Mouse (Mus musculus) cerebral cortex, adult 2 months (tissue): ENCODE data around the gene Unc5b.

Experiments
- WGBS: fragments of 180-500 bp; shearing (Covaris S2); methylation state at CpG from one replicate; pipeline ENCODE4 v1.1.7; 2018; 5-methylcytosine and 5-hydroxymethylcytosine counted together

Unc5b gene

DNA sequence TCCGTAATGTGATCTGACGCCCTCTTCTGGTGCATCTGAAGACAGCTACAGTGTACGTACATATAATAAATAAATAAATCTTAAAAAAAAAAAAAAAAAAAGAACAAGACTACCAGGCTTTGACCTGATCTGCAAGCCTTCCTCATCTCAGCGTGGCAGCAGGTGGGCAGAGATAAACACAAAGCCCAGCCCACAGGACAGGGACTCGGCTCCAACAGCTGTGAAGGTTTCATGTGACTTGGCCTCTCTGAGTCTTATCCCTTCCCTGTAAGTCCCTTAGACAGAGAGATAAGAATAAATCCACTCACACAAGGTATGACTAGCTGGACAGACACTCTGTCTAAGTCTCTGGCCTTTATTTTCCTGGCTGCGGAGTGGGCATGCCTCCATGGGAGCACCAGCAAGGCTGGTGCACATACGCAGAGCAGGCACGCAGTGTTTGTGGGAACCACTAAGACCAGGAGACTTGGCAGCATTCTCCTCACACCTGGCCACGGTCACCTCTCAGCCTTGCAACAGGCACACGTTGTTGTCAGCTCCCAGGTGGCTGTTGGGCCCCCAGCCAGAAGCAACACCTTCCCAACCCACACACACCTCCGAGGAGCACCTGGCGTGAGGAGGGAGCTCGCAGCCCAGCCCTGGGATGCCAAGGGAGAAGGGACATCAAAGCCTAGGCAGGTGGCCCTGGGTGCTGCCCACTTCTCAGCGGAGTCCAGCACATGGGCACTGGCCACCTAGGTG is 33.5 kb downstream of the Unc5b start:
- WGBS = 86% methylated on average over 14 of the region's 14 CpGs

DNA sequence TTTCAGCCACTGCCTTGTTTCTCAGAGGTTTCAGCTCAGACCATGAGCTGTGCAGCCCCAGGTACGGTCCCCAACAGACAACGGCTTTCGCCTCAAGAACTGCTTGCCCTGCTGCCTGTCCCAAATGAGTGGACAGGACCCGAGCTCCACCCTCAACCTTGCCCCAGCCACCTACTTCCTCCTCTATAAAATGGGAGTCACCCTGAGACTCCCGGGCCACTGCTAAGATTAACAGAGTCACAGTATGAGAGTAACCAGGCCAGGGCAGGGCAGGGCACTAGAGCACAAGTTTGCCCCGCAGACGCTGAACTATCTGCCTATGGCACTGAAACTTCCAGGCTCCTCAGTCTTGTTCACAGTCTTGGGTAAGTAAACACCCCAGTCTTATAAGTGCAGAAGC is 34.9 kb downstream of the Unc5b start:
- WGBS = 86% methylated on average over 7 of the region's 7 CpGs

DNA sequence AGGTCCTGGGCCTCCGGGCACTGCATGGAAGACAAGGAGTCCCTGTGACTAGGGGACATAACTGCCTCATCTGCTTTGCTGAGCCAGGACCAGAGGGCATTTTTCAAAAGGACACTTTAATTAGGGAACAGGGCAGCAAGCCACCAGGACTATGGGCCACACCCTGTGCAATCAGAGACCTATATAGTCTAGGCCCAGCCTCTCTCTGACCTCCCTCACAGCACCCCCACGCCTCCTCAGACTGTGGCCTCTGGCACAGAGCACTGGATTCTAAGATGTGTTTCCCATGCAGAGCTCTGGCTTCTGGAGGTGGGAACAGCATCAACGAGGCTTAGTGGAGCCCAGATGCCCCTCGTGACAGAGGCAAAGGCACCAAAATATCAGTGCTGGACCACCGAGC is 35.4 kb downstream of the Unc5b start:
- 76% methylated on average over 5 of the region's 5 CpGs for WGBS

DNA sequence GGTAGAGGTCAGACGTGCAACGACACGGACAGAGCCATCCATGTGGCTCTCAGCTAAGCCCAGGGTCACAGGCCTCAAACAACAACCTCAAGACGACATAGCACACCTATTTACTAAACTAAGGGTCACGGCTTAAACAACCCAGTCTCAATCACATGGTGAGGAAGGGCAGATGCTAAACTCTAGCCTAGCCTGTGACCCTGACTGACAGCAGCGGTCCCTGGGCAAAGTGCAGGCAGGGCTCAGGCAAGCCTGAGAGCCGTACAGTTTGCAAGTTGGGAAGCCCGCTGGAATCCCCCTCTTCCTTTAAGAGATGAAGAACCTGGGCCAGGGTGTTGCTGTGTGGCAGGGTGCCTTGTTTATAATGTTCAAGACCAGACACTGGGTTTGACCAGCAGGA is 36.6 kb downstream of the Unc5b start:
- WGBS = 81% methylated on average over 8 of the region's 8 CpGs

DNA sequence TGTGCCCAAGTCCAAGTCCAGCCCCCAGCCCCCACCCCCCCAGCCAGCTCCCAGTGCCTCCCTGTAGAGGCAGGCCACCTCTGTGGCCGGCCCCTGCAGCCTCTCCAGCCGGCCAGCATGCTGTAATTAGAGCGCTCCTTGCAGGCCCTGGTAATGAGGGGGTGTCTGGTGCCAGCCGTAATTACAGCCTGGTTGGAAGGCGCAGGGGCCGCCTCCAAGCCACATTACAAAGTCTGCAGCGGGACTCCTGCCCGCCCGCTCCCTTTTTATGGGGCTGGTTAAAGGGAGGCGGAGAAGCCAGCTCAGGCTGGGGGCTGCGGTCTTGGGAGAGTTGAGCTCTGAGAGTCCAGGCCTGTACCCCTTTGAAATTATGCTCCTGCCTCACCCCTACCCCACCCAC is 37.0 kb downstream of the Unc5b start:
- WGBS = 73% methylated on average over 11 of the region's 11 CpGs

DNA sequence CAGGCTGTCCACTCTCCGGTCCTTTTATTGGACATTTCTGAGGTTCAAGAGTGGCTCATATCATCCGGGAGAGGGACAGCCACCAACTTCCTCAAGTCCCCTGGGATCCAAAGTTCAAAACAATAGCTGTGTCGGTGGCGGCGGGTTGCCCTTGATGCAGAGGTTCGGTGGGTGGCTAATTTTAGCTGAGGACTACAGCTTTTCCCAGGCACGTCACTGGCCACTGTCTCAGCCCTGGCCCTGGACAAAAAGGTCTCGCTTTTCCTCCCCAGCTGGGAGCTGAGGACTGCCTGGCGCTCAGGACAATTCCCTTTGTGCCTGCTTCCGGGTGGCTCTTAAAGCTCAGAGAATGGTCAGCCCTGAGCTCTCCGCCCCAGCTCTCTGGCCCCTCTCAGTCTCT is 38.5 kb downstream of the Unc5b start:
- 46% methylated on average over 11 of the region's 11 CpGs for WGBS

DNA sequence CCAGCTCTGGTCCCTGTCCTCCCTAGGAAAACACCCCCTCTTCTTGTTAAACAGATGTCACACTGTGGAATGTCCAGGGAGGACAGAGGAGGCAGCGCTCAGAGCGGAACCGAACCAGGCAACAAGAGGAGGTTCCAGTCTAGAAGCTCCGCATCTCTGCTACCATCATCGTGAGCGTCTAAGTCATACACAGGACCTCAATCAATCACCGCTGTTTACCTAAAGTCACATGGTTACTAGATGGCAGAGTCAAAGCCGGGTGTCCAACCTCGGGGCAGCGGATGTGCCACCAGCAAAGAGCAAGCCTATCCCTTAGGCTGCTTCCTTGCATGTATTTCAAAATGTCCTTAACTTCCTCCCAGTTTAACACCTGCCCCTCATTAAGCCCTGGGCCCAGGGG is 39.0 kb downstream of the Unc5b start:
- WGBS = 67% methylated on average over 10 of the region's 10 CpGs

DNA sequence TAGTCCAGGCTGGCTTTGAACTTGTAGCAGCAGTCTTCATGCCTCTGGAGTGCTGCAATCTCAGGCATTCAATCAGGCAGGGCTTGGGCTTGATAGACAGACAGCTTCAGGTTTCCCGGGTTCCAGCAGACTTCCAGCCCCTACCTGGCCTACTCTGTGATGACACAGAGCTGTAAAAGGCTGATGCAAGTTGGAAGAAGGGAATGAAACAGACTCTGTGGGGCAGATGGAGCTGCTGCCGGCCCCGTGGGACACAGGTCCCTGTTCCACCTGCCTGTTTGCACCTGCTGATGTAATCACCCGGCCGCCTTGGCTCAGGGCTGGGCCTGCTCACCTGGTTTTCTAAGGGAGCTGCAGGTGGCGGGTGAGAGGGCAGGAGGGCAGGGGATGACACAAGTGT is 40.5 kb downstream of the Unc5b start:
- 90% methylated on average over 6 of the region's 6 CpGs for WGBS

DNA sequence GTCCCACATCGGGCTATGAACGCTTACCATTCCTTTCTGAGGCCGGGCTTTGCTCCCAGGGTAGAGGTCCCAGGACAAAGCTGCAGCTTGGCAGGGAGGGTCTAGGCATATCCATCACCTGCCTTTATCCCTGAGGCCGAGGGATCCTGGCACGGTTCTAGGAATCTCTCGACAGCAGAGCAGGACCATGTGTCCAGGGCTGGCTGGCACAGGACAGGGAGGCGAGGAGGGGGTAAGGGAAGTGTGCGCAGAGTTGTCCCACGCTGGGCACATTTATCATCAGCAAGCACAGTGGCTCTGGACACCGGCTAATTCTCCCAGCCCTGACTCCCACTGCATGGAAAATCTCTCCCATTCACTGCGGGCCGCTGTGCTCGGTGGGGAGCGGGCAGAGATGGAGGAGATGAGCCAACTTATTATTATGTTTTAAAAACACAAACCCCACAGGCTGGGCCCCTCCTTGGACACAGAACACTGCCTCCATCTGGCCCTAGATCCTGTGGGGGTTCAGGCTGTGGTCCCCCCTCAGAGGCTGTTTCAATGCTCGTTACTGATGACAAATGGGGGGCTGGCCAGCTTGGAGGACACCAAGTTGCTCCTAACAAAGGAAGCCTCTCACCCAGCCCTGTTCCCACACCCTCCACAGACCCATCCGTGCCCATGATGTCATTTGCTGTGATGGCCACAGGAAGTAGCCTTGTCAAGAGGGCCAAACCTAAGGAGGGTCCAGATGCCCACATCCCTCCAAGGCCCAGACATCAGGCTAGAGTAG is 43.9 kb downstream of the Unc5b start:
- 68% methylated on average over 16 of the region's 16 CpGs for WGBS

DNA sequence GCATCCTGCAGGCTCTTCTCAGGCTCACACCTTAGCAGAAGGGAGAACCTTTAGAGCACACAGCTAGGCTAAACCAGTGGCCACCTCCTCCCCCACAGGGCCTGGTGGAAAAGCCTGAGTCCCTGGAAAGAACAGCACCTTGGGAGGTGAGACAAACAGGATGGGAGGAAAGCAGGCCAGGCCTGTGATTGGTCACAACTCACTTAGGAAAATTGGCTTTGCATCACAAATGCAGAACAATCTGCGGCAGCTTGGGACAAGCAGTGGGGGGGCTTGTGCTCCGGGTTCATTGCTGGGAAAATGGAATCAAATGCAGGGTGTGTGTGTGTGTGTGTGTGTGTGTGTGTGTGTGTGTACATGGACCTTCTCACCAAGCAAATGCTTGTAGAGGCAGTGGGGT is 47.8 kb downstream of the Unc5b start:
- 72% methylated on average over 2 of the region's 2 CpGs for WGBS

DNA sequence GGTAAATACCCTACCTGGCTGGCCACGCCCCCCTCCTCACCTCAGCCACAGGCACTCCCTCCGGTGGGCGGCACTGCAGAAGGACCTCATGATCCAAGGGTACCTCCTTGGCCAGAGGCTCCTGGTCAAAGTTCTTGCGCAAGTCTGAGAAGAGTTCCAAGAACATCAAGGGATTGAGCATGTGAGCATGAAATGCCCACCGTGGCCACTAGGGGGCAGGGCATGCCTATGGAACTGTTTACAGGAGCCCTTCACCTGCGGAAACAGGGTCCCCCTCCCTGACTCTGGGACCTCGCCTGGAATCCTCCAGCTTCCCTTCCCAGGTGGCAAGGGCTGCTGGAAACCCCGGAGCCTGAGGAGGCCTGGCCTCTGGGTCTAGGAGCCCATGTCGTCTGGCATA is 51.8 kb downstream of the Unc5b start:
- WGBS = 15% methylated on average over 9 of the region's 9 CpGs

DNA sequence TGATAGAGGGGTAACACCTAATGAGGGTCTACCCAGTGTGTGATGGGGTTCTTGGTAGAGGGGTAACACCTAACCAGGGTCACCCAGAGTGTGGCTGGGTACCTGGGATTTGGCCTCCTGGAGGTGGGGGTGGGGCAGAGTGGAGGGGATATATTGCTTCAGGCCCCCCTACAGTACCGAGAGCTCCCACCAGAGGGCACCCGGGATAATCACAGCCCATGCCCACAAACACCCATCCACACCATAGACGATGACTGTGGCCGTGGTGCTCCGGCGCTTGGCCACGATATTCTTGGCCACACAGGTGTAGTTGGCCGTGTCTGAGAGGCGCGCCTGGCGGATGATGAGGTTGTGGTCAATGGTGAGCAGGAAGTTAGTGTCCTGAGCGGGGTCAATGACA is 52.8 kb downstream of the Unc5b start:
- WGBS = 55% methylated on average over 12 of the region's 12 CpGs

DNA sequence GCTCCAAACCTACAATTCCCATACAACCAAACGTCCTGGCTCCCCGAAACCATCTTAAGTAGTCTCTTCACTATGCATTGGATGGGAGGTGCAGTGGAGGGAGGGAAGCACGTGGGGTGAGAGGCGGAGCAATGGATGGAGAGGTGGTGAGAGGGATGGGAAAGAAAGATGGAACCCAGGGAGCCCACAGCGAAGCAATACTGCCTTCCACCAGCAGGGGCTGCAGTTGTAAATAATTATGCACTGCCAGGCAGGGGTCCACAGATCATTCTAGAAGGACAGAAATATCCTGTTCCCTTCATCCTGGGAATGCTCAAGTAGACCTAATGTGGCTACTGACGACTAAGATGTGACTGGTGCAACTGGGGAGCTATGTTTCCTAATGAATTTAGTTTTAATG is 55.9 kb downstream of the Unc5b start:
- WGBS = 84% methylated on average over 6 of the region's 6 CpGs

DNA sequence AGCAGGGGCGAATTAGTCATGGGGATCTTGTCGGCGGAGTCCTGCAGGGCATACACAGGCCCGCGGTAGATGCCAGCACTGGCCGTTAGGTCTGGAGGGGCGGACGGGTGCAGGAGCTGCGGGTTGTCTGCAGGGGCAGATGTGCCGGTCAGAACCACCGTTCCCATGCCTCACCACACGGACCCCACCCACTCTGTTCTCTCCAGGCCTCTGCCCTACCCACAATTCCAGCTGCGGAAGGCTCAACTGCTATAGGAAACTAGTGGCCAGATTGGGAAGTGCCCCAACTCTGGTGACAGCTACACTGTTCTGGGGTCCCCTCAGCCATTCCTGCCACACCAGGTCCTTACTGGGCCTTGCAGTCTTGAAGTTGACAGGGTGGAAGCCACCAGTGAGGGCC is 56.8 kb downstream of the Unc5b start:
- 95% methylated on average over 13 of the region's 13 CpGs for WGBS

DNA sequence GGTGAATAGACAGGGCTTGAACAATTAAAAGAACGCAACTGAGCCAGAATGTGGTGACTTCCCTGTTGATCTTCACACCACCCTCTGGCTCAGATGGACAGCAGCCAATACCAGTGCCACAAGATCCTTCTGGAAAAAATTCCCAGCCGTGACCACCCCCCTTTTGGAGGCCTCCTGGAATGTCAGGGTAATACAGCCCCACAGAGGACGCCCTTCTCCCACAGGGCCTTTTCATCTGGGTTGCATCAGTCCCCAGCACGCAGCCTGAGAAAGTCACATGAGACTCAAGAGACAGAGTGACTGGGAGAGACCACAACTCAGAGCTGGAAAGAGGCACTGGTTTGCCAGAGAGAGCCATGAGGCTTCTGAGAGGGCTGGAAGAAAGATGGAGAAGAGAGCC is 60.5 kb downstream of the Unc5b start:
- 76% methylated on average over 4 of the region's 4 CpGs for WGBS

DNA sequence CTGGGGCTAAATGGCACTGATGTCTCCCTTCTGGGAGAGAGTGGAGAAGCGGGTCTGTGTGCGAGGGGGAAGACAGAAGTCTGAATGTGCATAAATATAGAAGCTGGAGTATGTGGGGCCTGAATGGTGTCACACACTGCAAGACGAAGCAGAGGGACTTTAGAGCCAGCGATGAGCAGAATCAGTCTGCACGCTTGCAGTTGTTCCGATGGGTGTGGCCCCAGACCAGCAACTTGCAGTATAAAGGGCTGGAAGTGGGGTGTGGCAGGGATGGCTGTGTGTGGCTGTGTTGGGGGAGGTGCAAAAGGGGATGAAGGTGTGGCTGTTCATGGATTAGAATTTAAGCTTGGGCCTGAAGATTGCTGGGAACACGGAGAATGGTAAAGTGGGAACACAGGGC is 62.8 kb downstream of the Unc5b start:
- 88% methylated on average over 7 of the region's 7 CpGs for WGBS

DNA sequence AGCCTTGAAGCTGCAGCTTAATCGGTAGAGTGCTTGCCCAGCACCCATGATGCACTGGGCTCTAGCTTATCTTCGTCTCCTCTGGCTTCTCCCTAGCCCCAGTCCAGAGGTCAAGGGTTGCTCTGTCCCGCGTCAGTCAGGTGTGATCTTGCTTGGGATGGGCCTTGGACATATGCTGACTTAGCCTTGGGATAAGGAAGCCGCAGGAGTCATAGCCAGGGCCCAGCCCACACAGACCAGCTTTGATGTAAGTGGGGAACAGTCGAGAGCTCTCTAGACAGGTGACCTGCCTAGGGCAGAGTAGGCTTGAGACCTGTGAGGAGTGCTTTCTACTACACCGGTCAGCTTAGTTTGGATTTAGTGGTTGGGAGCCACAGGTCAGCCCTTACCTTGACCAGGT is 64.0 kb downstream of the Unc5b start:
- 90% methylated on average over 7 of the region's 7 CpGs for WGBS

DNA sequence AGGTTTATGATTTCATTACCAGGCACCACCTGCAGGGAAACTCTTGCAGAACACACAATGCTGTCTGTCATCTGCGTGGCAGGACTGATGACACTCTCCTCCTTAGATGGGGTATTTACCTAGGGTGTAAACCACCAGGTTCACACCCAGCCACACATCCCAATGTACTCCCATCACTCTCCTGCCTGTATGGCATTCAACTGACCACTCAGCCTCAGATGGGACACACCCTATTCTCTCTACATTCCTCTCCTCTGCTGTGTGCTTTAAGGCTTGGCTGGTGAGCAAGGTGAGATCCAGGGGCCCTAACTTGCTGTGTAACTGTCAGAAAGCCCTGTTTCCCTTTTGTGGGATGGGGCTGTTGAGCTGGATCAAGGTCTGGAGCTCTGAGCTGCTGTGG is 69.3 kb downstream of the Unc5b start:
- WGBS = 91% methylated on average over 1 of the region's 1 CpGs

DNA sequence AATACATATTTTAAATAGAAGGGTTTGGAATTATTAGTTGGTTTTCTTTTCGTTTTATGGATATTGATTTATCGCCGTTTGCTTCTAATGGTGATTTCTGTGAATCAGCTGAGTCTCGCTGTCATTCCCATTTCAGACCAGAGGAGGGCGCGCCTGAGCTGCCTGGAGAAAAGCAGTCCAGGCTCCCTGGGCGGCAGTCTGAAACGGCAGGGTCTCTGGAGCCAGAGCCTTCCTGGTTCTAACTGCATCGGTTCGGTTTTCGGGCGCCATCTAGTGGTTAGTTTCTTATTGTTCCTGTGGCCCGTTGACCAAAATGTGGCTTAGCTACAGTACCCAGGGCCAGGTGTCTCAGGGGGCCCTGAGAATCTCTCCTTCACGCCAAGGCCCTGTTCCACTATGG is 71.0 kb downstream of the Unc5b start:
- 4% methylated on average over 14 of the region's 14 CpGs for WGBS

DNA sequence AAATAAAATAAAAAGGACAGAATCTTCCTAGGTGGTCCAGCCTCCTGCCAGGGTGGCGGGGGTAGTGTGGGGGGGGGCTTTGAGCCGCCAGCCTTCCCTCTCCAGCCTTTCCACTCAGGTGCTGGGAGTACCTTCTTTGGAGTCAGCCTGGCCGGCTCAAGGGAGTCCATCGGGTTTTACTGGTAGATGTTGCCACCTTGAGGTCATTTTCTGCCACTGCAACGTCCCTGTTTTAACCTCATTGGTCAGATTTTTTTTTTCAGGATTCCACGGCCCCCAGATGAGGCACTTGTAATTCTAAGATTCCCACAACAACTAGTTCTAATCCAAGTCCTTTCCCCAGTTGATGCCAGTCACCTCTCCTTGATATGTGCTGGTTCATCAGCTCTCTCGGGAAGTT is 74.4 kb downstream of the Unc5b start:
- WGBS = 4% methylated on average over 7 of the region's 7 CpGs

DNA sequence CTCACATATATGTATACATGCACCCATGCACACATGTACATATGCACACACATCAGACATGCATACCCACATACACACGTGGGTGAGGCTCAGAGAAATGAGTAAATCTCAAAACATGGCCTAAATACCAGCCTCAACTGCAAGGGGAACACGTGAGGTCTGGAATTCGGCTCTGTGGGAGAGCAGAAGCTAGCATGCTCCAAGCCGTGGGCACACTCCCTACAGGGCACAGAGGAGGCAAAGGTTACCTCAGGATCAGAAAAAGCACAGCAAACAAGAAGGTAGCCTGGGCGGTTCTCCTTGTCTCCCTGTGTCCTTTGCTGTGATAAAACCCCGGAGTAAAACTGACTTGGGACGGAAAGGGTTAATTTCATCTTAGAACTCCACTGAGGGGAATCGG is 77.4 kb downstream of the Unc5b start:
- 79% methylated on average over 8 of the region's 8 CpGs for WGBS

DNA sequence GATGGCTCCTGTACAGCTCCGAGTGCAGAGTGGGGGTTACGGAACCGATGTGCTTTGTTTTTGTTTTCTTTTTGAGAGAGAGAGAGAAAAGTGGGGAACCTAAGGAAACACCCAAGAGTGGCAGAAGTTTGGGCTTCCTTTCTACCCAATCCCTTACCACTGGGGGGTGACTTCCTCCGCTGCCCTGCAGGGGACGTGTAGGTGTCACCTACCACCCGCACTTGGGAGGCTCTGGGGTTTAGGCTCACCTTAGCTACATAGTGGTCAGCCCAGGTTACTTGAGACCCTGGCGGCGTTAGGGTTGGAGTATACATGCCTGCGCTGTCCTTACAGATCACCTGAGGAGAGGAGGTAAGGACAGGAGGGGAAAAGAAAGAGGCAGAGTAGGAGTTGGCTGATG is 78.1 kb downstream of the Unc5b start:
- 86% methylated on average over 9 of the region's 9 CpGs for WGBS
